Mouse (Mus musculus): Measurements from ENCODE around the gene Ccdc70. TPM values are rescaled to one million over a fixed set of nuclear protein-coding genes. Genes with fewer than 3 reads are reported as not detected.
A peak's percentile ranks its signal among the peaks of the same experiment; 100 is the strongest.

Gene Ccdc70
- polyA plus RNA-seq, 1 experiment from 2014 or later = not detected

- Histone ChIP-seq H3K9me3 (no peaks in the 10 kb centered on the region), H3K27me3 (no peaks in the 10 kb centered on the region), H3K27ac (no peak overlapping the region), H3K4me2 (replicated peaks) (no peak overlapping the region), H3K9ac (replicated peaks) (no peak overlapping the region), H3K4me1 (replicated peaks) (no peaks in the 10 kb centered on the region), H3K4me3 (replicated peaks) (no peak overlapping the region), H3K36me3 (no peaks in the 10 kb centered on the region)
- peak; percentile 89 for ATAC-seq
- 20% methylated on average over 6 of the region's 6 CpGs for WGBS
Measured at GRCm38 (mm10) chr8:21992184-21992583, 22.6 kb downstream of the Ccdc70 start.

GRCm38 (mm10) chr8:21995181-21995580, 25.6 kb downstream of the Ccdc70 start:
- Histone ChIP-seq H3K27me3 (no peaks in the 10 kb centered on the region), H3K4me1 (replicated peaks) (no peaks in the 10 kb centered on the region), H3K9me3 (no peaks in the 10 kb centered on the region), H3K36me3 (no peaks in the 10 kb centered on the region), H3K4me2 (replicated peaks) (no peak overlapping the region), H3K4me3 (replicated peaks) (no peak overlapping the region), H3K27ac (no peak overlapping the region), H3K9ac (replicated peaks) (no peak overlapping the region)
- 56% methylated on average over 3 of the region's 3 CpGs for WGBS
- no peak for ATAC-seq

GRCm38 (mm10) chr8:22004750-22005522, 35.4 kb downstream of the Ccdc70 start:
- H3K4me3 ChIP-seq (replicated peaks) = no peak overlapping the region
- H3K4me1 ChIP-seq (replicated peaks) = no peaks in the 10 kb centered on the region
- no peaks in the 10 kb centered on the region for H3K36me3 ChIP-seq
- no peak overlapping the region for H3K9ac ChIP-seq (replicated peaks)
- no peak overlapping the region for H3K4me2 ChIP-seq (replicated peaks)
- H3K27me3 ChIP-seq = no peaks in the 10 kb centered on the region
- no peaks in the 10 kb centered on the region for H3K9me3 ChIP-seq
- H3K27ac ChIP-seq = no peak overlapping the region
- 81% methylated on average over 14 of the region's 14 CpGs for WGBS
- ATAC-seq = peak; percentile 72

- Histone ChIP-seq H3K9ac (replicated peaks) (no peak overlapping the region), H3K4me1 (replicated peaks) (no peaks in the 10 kb centered on the region), H3K27me3 (no peaks in the 10 kb centered on the region), H3K27ac (no peak overlapping the region), H3K36me3 (no peaks in the 10 kb centered on the region), H3K9me3 (no peaks in the 10 kb centered on the region), H3K4me2 (replicated peaks) (no peak overlapping the region), H3K4me3 (replicated peaks) (no peak overlapping the region)
- no peak for ATAC-seq
- WGBS = 84% methylated on average over 6 of the region's 6 CpGs
Measured at GRCm38 (mm10) chr8:22006423-22006822, 36.8 kb downstream of the Ccdc70 start.

- no peaks in the 10 kb centered on the region for H3K4me1 ChIP-seq (replicated peaks)
- ATAC-seq = no peak
- no peaks in the 10 kb centered on the region for H3K36me3 ChIP-seq
- H3K9ac ChIP-seq (replicated peaks) = no peak overlapping the region
- no peak overlapping the region for H3K27ac ChIP-seq
- H3K4me2 ChIP-seq (replicated peaks) = no peak overlapping the region
- H3K4me3 ChIP-seq (replicated peaks) = no peak overlapping the region
- H3K27me3 ChIP-seq = no peaks in the 10 kb centered on the region
- WGBS = 81% methylated on average over 3 of the region's 3 CpGs
- H3K9me3 ChIP-seq = no peaks in the 10 kb centered on the region
Measured at GRCm38 (mm10) chr8:22009403-22009802, 39.8 kb downstream of the Ccdc70 start.

- 72% methylated on average over 24 of the region's 24 CpGs for WGBS
- H3K27me3 ChIP-seq = no peaks in the 10 kb centered on the region
- peak; percentile 32; the same call in 1 of the 2 replicates for ATAC-seq
- no peak overlapping the region for H3K27ac ChIP-seq
- H3K36me3 ChIP-seq = no peaks in the 10 kb centered on the region
- H3K4me3 ChIP-seq (replicated peaks) = no peak overlapping the region
- no peak overlapping the region for H3K4me2 ChIP-seq (replicated peaks)
- no peaks in the 10 kb centered on the region for H3K9me3 ChIP-seq
- no peak overlapping the region for H3K9ac ChIP-seq (replicated peaks)
- H3K4me1 ChIP-seq (replicated peaks) = no peaks in the 10 kb centered on the region
Measured at GRCm38 (mm10) chr8:22013034-22013707, 43.6 kb downstream of the Ccdc70 start.

- Histone ChIP-seq H3K27ac (no peak overlapping the region), H3K4me3 (replicated peaks) (no peak overlapping the region), H3K9me3 (no peaks in the 10 kb centered on the region), H3K36me3 (no peaks in the 10 kb centered on the region), H3K4me2 (replicated peaks) (no peak overlapping the region), H3K9ac (replicated peaks) (no peak overlapping the region), H3K27me3 (no peaks in the 10 kb centered on the region), H3K4me1 (replicated peaks) (no peaks in the 10 kb centered on the region)
- 69% methylated on average over 7 of the region's 7 CpGs for WGBS
- ATAC-seq = no peak
Measured at GRCm38 (mm10) chr8:22017731-22018130, 48.2 kb downstream of the Ccdc70 start.

GRCm38 (mm10) chr8:22019498-22019897, 49.9 kb downstream of the Ccdc70 start:
- Histone ChIP-seq H3K4me3 (replicated peaks) (no peak overlapping the region), H3K27ac (no peak overlapping the region), H3K9ac (replicated peaks) (no peak overlapping the region), H3K27me3 (no peaks in the 10 kb centered on the region), H3K9me3 (no peaks in the 10 kb centered on the region), H3K4me1 (replicated peaks) (no peaks in the 10 kb centered on the region), H3K4me2 (replicated peaks) (no peak overlapping the region), H3K36me3 (no peaks in the 10 kb centered on the region)
- 92% methylated on average over 5 of the region's 5 CpGs for WGBS
- no peak for ATAC-seq

- H3K36me3 ChIP-seq = no peaks in the 10 kb centered on the region
- H3K4me2 ChIP-seq (replicated peaks) = no peak overlapping the region
- no peaks in the 10 kb centered on the region for H3K9me3 ChIP-seq
- H3K9ac ChIP-seq (replicated peaks) = no peak overlapping the region
- H3K27me3 ChIP-seq = no peaks in the 10 kb centered on the region
- H3K4me3 ChIP-seq (replicated peaks) = no peak overlapping the region
- WGBS = 61% methylated on average over 7 of the region's 7 CpGs
- 0 out of 2 replicates have a peak, but pooled peaks have one; percentile 24 for ATAC-seq
- no peak overlapping the region for H3K27ac ChIP-seq
- H3K4me1 ChIP-seq (replicated peaks) = no peaks in the 10 kb centered on the region
Measured at GRCm38 (mm10) chr8:22022244-22022643, 52.7 kb downstream of the Ccdc70 start.

Other genes with a start within 250 kb of the Ccdc70 start
- not detected in 2 replicates for gene Defa24, start 235.3 kb upstream of the Ccdc70 start, polyA plus RNA-seq (2015; fragmentation: Nextera tagmentation; extraction: Ambion mirVana)
- not detected in 2 replicates for gene Defb50, start 146.2 kb upstream of the Ccdc70 start, polyA plus RNA-seq (2015; fragmentation: Nextera tagmentation; extraction: Ambion mirVana)
- gene Defb2, start 129.8 kb upstream of the Ccdc70 start, polyA plus RNA-seq (2015; fragmentation: Nextera tagmentation; extraction: Ambion mirVana) = 0.70 TPM in 1 of 2 replicates, not detected in the other
- not detected in 2 replicates for gene Defb10, start 110.9 kb upstream of the Ccdc70 start, polyA plus RNA-seq (2015; fragmentation: Nextera tagmentation; extraction: Ambion mirVana)
- not detected in 2 replicates for gene Defb9, start 84.4 kb upstream of the Ccdc70 start, polyA plus RNA-seq (2015; fragmentation: Nextera tagmentation; extraction: Ambion mirVana)
- gene Defb11, start 63.4 kb upstream of the Ccdc70 start, polyA plus RNA-seq (2015; fragmentation: Nextera tagmentation; extraction: Ambion mirVana) = 2.0 and 4.2 TPM in 2 replicates
- gene Defb15, start 37.1 kb upstream of the Ccdc70 start, polyA plus RNA-seq (2015; fragmentation: Nextera tagmentation; extraction: Ambion mirVana) = not detected in 2 replicates
- not detected in 2 replicates for gene Defb35, start 31.4 kb upstream of the Ccdc70 start, polyA plus RNA-seq (2015; fragmentation: Nextera tagmentation; extraction: Ambion mirVana)
- gene Defb13, start 23.0 kb upstream of the Ccdc70 start, polyA plus RNA-seq (2015; fragmentation: Nextera tagmentation; extraction: Ambion mirVana) = not detected in 2 replicates
- gene Fam90a1a, start 11.1 kb upstream of the Ccdc70 start, polyA plus RNA-seq (2015; fragmentation: Nextera tagmentation; extraction: Ambion mirVana) = not detected in 2 replicates
- gene Atp7b, start 90.5 kb downstream of the Ccdc70 start, polyA plus RNA-seq (2015; fragmentation: Nextera tagmentation; extraction: Ambion mirVana) = 1.4 and 1.5 TPM in 2 replicates
- 37.1 and 38.4 TPM in 2 replicates for gene Alg11, start 90.9 kb downstream of the Ccdc70 start, polyA plus RNA-seq (2015; fragmentation: Nextera tagmentation; extraction: Ambion mirVana)
- gene Nek5, start 155.3 kb downstream of the Ccdc70 start, polyA plus RNA-seq (2015; fragmentation: Nextera tagmentation; extraction: Ambion mirVana) = 0.36 and 0.43 TPM in 2 replicates
- gene Nek3, start 196.7 kb downstream of the Ccdc70 start, polyA plus RNA-seq (2015; fragmentation: Nextera tagmentation; extraction: Ambion mirVana) = 8.9 and 9.1 TPM in 2 replicates
- gene Ckap2, start 216.0 kb downstream of the Ccdc70 start, polyA plus RNA-seq (2015; fragmentation: Nextera tagmentation; extraction: Ambion mirVana) = 26.8 and 27.5 TPM in 2 replicates
- gene Vps36, start 223.0 kb downstream of the Ccdc70 start, polyA plus RNA-seq (2015; fragmentation: Nextera tagmentation; extraction: Ambion mirVana) = 39.9 and 43.2 TPM in 2 replicates

Data from midbrain, embryonic 13.5 days (tissue).